Mouse (Mus musculus) B cell, adult 2 months (primary cell): Measurements from ENCODE around the gene Tcf15.
A peak's percentile ranks its signal among the peaks of the same experiment; 100 is the strongest.

Experiments
- DNase-seq, 2 experiments: peaks; one replicate each; pipeline ENCODE4 v3.0.0; 2022

Tcf15 gene

GRCm38 (mm10) chr2:152177162-152177805 lies 33.9 kb downstream of the Tcf15 start:
- DNase-seq = no peak

GRCm38 (mm10) chr2:152177806-152178170 lies 34.4 kb downstream of the Tcf15 start:
- no peak for DNase-seq

GRCm38 (mm10) chr2:152178345-152178744 lies 35.0 kb downstream of the Tcf15 start:
- no peak for DNase-seq

GRCm38 (mm10) chr2:152179301-152179700 lies 35.9 kb downstream of the Tcf15 start:
- no peak for DNase-seq

- DNase-seq = no peak
Observed at GRCm38 (mm10) chr2:152180323-152180722, 37.0 kb downstream of the Tcf15 start.

- peak in 1 of 2 experiments; percentile 6 for DNase-seq
Observed at GRCm38 (mm10) chr2:152187132-152187531, 43.8 kb downstream of the Tcf15 start.

- DNase-seq = no peak
Observed at GRCm38 (mm10) chr2:152189213-152189612, 45.9 kb downstream of the Tcf15 start.

GRCm38 (mm10) chr2:152189640-152190039 lies 46.3 kb downstream of the Tcf15 start:
- no peak for DNase-seq

- DNase-seq = no peak
Observed at GRCm38 (mm10) chr2:152190161-152190560, 46.8 kb downstream of the Tcf15 start.

- no peak for DNase-seq
Observed at GRCm38 (mm10) chr2:152192591-152193345, 49.4 kb downstream of the Tcf15 start.

GRCm38 (mm10) chr2:152193346-152193710 lies 50.0 kb downstream of the Tcf15 start:
- DNase-seq = no peak

GRCm38 (mm10) chr2:152194586-152194985 lies 51.2 kb downstream of the Tcf15 start:
- DNase-seq = no peak

- DNase-seq = no peak
Observed at GRCm38 (mm10) chr2:152196896-152197295, 53.5 kb downstream of the Tcf15 start.

GRCm38 (mm10) chr2:152197301-152197712 lies 53.9 kb downstream of the Tcf15 start:
- DNase-seq = peak; percentile 59 to 63
